Mouse (Mus musculus) layer of hippocampus, adult 2 months (tissue): ENCODE data around the gene Per2. TPM values are rescaled to one million over a fixed set of nuclear protein-coding genes. Genes with fewer than 3 reads are reported as not detected.
A peak's percentile ranks its signal among the peaks of the same experiment; 100 is the strongest.

ENCODE experiments used
- DNase-seq, 2 experiments: peaks; one replicate each; pipeline ENCODE4 v3.0.0; 2022; ENCODE audit warnings: low spot score in 2 of 2
- H3K27ac ChIP-seq: fragments of 200-600 bp; 2 replicates; pipeline ENCODE4 v1.8.1; 2022
- H3K4me3 ChIP-seq: fragments of 200-600 bp; 2 replicates; pipeline ENCODE4 v1.8.1; 2022; ENCODE audit warnings: mild to moderate bottlenecking
- CTCF ChIP-seq: fragments of 200-600 bp; conservative IDR thresholded peaks from 2 replicates; pipeline ENCODE4 v1.8.1; 2022; ENCODE audit warnings: antibody characterized with exemption, mild to moderate bottlenecking, moderate library complexity
- total RNA-seq, 2 experiments: library from RNA; stranded (reverse); gene quantifications; 2 replicates each; pipeline ENCODE4 v1.2.3; 2021

The Per2 gene
- total RNA-seq, 2 experiments from 2014 or later: 21.2 to 27.5 TPM

DNA sequence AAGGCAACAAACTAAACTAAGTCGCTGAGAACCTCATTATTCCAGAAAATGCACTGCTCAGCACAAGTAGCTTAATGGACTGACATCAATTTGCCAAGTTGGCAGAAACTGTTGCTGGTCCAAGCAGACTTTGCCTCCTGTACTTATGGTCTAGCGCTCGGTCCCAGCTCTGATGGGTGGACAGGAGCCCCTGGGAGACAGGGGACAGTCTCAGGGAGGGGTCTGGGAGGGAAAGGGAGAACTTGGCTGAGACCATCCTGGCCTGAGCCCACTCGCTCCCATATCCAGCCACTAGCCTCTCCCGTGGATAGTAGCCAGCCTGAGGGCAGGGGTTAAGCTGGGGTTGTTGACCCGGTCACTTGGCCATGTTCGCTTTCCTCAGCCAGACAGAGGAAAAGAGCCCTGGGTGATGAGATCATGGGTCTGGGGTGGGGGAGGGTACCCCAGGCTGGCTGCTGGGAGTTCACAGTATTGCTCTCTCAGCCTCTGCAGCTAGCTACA, 3.4 kb downstream of the Per2 start:
- TF ChIP-seq CTCF: no peak
- Histone ChIP-seq H3K27ac (peak overlapping the region; percentile 93), H3K4me3 (peak overlapping the region; percentile 34; the same call in 1 of the 2 replicates)
- peak in 1 of 2 experiments; percentile 10 for DNase-seq

DNA sequence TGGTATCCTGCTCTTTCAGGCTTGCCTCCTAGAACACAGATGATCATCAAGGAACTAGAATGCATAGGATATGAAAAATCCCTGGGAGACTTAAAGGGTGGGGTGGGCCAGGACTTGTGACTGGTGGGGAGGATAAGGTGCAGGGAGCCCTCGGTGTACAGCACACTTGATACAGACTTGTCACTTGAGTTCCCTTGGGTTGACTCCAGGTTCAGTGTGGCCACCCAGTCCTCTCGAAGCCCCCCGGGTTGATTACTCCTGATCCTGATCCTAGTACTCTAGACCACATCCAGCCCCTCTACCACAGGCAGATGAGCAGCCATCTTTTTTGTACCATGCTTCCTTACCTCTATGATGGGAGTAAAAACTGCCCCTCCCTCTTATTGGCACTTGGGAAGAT, 4.2 kb downstream of the Per2 start:
- TF ChIP-seq CTCF: no peak
- Histone ChIP-seq H3K27ac (peak overlapping the region; percentile 93; the same call in 1 of the 2 replicates), H3K4me3 (no peak overlapping the region)
- no peak for DNase-seq

GRCm38 (mm10) chr1:91454366-91454765, 4.8 kb downstream of the Per2 start:
- TF ChIP-seq CTCF: no peak
- H3K4me3 ChIP-seq: no peak overlapping the region
- DNase-seq: no peak
- H3K27ac ChIP-seq: no peak overlapping the region

GRCm38 (mm10) chr1:91453932-91454331, 5.2 kb downstream of the Per2 start:
- DNase-seq: no peak
- Histone ChIP-seq H3K4me3 (no peak overlapping the region), H3K27ac (no peak overlapping the region)
- TF ChIP-seq CTCF: no peak

GRCm38 (mm10) chr1:91451547-91452084, 7.5 kb downstream of the Per2 start:
- no peak for TF ChIP-seq CTCF

GRCm38 (mm10) chr1:91450851-91451250, 8.3 kb downstream of the Per2 start:
- Histone ChIP-seq H3K4me3 (no peak overlapping the region), H3K27ac (no peak overlapping the region)
- no peak for TF ChIP-seq CTCF
- no peak for DNase-seq

More at GRCm38 (mm10) chr1:91451547-91452084, 7.5 kb downstream of the Per2 start:
- Histone ChIP-seq H3K4me3 (no peak overlapping the region), H3K27ac (no peak overlapping the region)
- no peak for DNase-seq

DNA sequence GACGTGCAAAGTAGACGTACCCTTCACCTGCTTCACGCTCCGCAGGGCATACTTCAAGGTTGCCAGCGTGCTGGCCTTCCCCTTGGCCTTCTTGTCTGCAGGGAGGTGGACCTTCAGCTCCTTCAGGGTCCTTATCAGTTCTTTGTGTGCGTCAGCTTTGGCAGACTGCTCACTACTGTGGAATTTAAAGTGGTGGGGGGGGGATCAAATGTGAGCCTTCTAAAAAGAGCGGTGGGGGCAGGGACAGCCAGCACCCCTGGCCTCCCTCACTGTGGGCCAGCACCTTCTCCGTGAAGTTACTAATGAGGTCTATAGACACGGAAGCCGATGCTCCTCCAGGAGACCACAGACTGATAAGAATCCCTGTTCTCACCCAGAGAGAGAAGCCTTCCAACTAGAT, 10.4 kb downstream of the Per2 start:
- no peak for TF ChIP-seq CTCF
- Histone ChIP-seq H3K4me3 (no peak overlapping the region), H3K27ac (no peak overlapping the region)
- DNase-seq: no peak

DNA sequence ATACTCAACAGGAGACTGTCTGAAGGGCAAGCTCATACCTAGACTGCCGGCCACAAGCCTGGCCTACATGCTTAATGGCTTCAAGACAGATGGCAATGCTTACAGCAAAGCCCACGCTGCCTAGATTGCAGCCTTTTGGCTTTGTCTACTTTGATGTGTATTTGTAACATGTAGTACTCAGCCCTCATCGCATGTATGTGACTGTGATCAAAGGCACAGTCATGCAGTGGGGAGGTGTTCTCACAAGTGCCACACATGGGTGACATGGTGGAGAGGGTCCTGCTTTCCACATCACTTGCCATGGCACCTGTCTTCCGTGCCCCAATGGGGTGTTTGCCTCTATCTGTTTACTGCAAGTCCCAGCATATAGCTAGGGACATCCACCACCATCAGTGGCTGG, 12.6 kb downstream of the Per2 start:
- Histone ChIP-seq H3K27ac (no peak overlapping the region), H3K4me3 (no peak overlapping the region)
- no peak for TF ChIP-seq CTCF
- no peak for DNase-seq

GRCm38 (mm10) chr1:91446060-91446459, 13.1 kb downstream of the Per2 start:
- DNase-seq: no peak
- no peak for TF ChIP-seq CTCF
- Histone ChIP-seq H3K4me3 (no peak overlapping the region), H3K27ac (no peak overlapping the region)

GRCm38 (mm10) chr1:91444841-91445830, 14.0 kb downstream of the Per2 start:
- peak in 1 of 2 experiments; percentile 35 for DNase-seq
- no peak for TF ChIP-seq CTCF
- no peak overlapping the region for H3K27ac ChIP-seq
- H3K4me3 ChIP-seq: no peak overlapping the region

DNA sequence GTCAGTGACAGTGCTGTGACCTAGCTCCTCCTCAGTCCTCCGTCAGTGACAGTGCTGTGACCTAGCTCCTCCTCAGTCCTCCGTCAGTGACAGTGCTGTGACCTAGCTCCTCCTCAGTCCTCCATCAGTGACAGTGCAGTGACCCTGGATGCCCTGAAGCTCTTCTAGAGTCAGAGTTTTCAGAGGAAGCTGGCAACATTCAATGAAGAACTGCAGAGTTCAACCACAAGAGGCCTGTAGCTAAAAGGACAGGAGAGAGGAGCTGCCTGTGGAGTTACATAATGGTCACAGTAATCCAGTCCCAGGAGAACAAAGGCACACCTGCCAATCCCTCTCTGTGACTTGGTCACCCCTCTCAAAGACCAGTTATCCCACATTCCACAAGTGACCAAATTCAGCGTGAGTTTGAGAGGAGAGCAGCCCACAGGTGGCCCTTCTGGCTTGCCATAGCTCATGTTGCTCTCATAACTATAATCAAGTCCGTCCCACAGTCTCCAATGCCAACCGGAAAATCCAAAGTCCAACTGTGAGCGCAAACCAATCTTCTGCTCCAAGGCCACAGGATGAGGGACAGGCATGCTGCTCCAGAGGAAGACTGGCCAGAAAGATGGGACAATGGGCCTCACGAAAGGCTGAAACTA, 16.7 kb downstream of the Per2 start:
- DNase-seq: no peak
- no peak overlapping the region for H3K27ac ChIP-seq
- no peak overlapping the region for H3K4me3 ChIP-seq
- no peak for TF ChIP-seq CTCF

DNA sequence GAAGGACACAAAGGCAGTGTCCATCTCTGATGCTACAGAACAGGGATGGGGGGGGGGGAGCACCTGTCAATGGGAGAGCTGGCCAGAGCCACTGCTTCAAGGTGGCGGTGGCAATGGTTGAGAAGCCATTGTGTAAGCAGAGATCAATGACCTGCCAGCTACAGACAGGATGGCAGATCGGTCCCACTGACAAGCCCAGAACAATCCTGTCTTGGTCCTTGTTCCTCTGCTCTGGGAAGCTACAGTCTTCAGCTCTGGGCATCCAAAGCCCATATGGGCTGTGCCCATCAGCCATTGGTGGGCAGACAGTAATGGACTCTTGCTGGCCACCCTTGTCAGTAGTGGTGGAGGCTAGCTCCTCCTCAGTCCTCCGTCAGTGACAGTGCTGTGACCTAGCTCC, 17.3 kb downstream of the Per2 start:
- no peak for TF ChIP-seq CTCF
- no peak overlapping the region for H3K27ac ChIP-seq
- DNase-seq: no peak
- H3K4me3 ChIP-seq: no peak overlapping the region

DNA sequence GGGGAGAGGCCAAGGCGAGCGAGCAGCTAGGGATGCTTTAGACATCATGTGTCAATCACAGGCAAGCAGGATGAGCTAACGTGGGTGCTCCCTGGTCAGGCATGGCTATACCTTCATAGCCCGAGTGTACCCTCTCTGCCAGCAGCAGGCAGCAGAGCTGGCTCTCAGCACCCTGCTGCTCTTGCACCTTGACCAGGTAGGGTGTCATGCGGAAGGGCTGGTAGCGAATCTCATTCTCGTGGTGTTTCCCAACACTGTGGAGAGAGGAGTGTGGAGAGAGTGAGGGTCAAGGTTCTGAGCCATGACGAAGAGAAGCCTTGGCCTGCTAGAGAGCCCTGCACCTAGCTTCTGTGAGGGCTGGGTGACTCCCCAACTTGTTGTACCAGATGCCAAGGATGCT, 19.3 kb downstream of the Per2 start:
- Histone ChIP-seq H3K4me3 (no peak overlapping the region), H3K27ac (no peak overlapping the region)
- no peak for DNase-seq
- no peak for TF ChIP-seq CTCF
